Mouse (Mus musculus) left cerebral cortex, adult 2 months (tissue): ENCODE results near the gene Siglecg. TPM values are rescaled to one million over a fixed set of nuclear protein-coding genes. Genes with fewer than 3 reads are reported as not detected.
A peak's percentile ranks its signal among the peaks of the same experiment; 100 is the strongest.

Experiments
- DNase-seq, 2 experiments: peaks; one replicate each; pipeline ENCODE4 v3.0.0; 2021 to 2022; ENCODE audit warnings: low spot score in 2 of 2, mixed read lengths in 1 of 2; ENCODE audit errors: extremely low spot score in 1 of 2
- H3K27ac ChIP-seq: fragments of 200-600 bp; 2 replicates; pipeline ENCODE4 v1.8.1; 2022
- H3K4me3 ChIP-seq: fragments of 200-600 bp; 2 replicates; pipeline ENCODE4 v1.8.1; 2022
- CTCF ChIP-seq: fragments of 200-600 bp; IDR thresholded peaks from 2 replicates; pipeline ENCODE4 v1.8.1; 2022; ENCODE audit warnings: antibody characterized with exemption, mild to moderate bottlenecking, moderate library complexity
- intact Hi-C: fragments of 180-260 bp; cut with DNase I; formaldehyde crosslinking; loops from one replicate; pipeline ENCODE4 v1.15.1; 2025
- microRNA-seq, 2 experiments: library from miRNA; unstranded; fragments of <30 nt; microRNA quantifications; one replicate each; pipeline ENCODE4 v1.2.0; 2021
- total RNA-seq, 2 experiments: library from RNA; stranded (reverse); gene quantifications; 2 replicates each; pipeline ENCODE4 v1.2.3; 2021

Siglecg gene
- total RNA-seq, 2 experiments from 2014 or later, result not detected

GRCm38 (mm10) chr7:43465344-43466098 is 57.5 kb downstream of the Siglecg start:
- intact Hi-C loops, result loop anchor here (1.0 kb wide), 2 partner anchors 30 to 42 kb away; no protein-coding TSS in a partner anchor
- peak; percentile 65 to 76 for DNase-seq
- H3K4me3 ChIP-seq, result peak overlapping the region; percentile 34
- no peak overlapping the region for H3K27ac ChIP-seq
- TF ChIP-seq CTCF, result no peak; the same call in none of the 2 replicates

- H3K27ac ChIP-seq, result no peak overlapping the region
- intact Hi-C loops, result loop anchor here (1.0 kb wide), 2 partner anchors 29 to 43 kb away; no protein-coding TSS in a partner anchor
- peak; percentile 91 for TF ChIP-seq CTCF
- DNase-seq, result peak; percentile 78 to 80
- H3K4me3 ChIP-seq, result peak overlapping the region; percentile 34
These were observed 58.2 kb downstream of the Siglecg start for GRCm38 (mm10) chr7:43466099-43466694.

Small RNA genes within 50 kb of the gene (microRNA-seq; reads per million reads assigned to microRNA genes)
- 0 to 2.9 reads per million in 2 experiments for gene Mir7051

Other genes with a start within 250 kb of the Siglecg start
- gene Zfp715, start 94.9 kb upstream of the Siglecg start, total RNA-seq, result 10 to 100 TPM; 21.6 to 23.6 TPM
- under 1 TPM; 0.34 to 0.54 TPM for gene Siglecf, start 56.9 kb upstream of the Siglecg start, total RNA-seq
- gene Lim2, start 19.5 kb downstream of the Siglecg start, total RNA-seq, result not detected
- gene Nkg7, start 28.9 kb downstream of the Siglecg start, total RNA-seq, result not detected
- not detected for gene Cldnd2, start 32.6 kb downstream of the Siglecg start, total RNA-seq
- gene Etfb, start 35.9 kb downstream of the Siglecg start, total RNA-seq, result 10 to 100 TPM; 58.2 TPM
- under 1 TPM in 1 of 2 experiments, not detected in 1; 0.89 TPM for gene Gm45233, start 35.9 kb downstream of the Siglecg start, total RNA-seq
- 1 to 10 TPM in 1 of 2 experiments, under 1 TPM in 1; 0.89 to 1.2 TPM for gene Vsig10l, start 54.9 kb downstream of the Siglecg start, total RNA-seq
- 10 to 100 TPM; 24.4 to 27.3 TPM for gene Iglon5, start 81.9 kb downstream of the Siglecg start, total RNA-seq
- not detected for gene 4931406B18Rik, start 97.7 kb downstream of the Siglecg start, total RNA-seq
- 1 to 10 TPM; 3.7 to 4.7 TPM for gene Cd33, start 136.2 kb downstream of the Siglecg start, total RNA-seq
- gene Zfp658, start 154.1 kb downstream of the Siglecg start, total RNA-seq, result 1 to 10 TPM; 5.2 to 5.5 TPM
- gene Zfp719, start 171.4 kb downstream of the Siglecg start, total RNA-seq, result 10 to 100 TPM; 14.5 to 16.2 TPM
- under 1 TPM; 0.16 to 0.25 TPM for gene Zfp819, start 199.0 kb downstream of the Siglecg start, total RNA-seq
- gene Ceacam18, start 226.5 kb downstream of the Siglecg start, total RNA-seq, result not detected